Mouse (Mus musculus): ENCODE results near the gene Npc1l1. TPM values are rescaled to one million over a fixed set of nuclear protein-coding genes. Genes with fewer than 3 reads are reported as not detected.

The Npc1l1 gene
- polyA plus RNA-seq, 1 experiment from 2014 or later = 1.5 TPM

- 83% methylated on average over 8 of the region's 8 CpGs for WGBS
Observed at GRCm38 (mm10) chr11:6177781-6178420, 52.0 kb downstream of the Npc1l1 start.

DNA sequence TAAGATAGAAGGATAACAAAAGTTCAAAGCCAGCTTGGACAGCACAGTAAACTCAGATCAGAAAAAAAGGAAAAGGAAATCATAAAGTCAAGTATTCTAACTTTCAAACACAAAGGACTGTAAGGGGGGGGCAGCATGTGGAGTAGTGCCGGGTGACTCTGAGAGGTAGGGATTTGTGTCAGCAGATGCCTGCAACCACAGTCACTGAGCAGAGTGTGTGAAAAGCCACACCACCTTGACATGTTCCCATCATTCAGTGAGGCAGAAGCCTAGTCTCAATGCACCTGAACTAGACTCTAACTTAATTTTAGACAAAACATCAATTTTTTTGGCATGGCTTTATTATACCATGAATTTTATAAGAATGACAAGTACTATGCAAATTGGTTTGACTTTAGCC lies 54.4 kb downstream of the Npc1l1 start:
- ATAC-seq (ENCODE audit: low FRiP score, low TSS enrichment) = no peak
- H3K9me3 ChIP-seq (ENCODE audit: control insufficient read depth, low read length) = no peaks in the 10 kb centered on the region
- no peaks in the 10 kb centered on the region for H3K27me3 ChIP-seq (ENCODE audit: control insufficient read depth, insufficient read depth, low read length)
- H3K27ac ChIP-seq (replicated peaks) = no peak overlapping the region
- TF ChIP-seq CTCF (IDR thresholded peaks at IDR 0.05; ENCODE audit: low read depth) (no peak), EP300 (optimal IDR thresholded peaks at IDR 0.05) (no peak)
- H3K9ac ChIP-seq (ENCODE audit: low read length) = no peak overlapping the region
- WGBS = 46% methylated on average over 1 of the region's 1 CpGs
- no peak overlapping the region for H3K4me2 ChIP-seq (replicated peaks; ENCODE audit: low read depth)
- H3K4me3 ChIP-seq (ENCODE audit: low read depth, low read length) = no peak overlapping the region
- peaks cover 10% of the 10 kb centered on the region for H3K4me1 ChIP-seq (replicated peaks; ENCODE audit: control insufficient read depth, insufficient read depth)
- DNase-seq (ENCODE audit: low spot score) = no peak
- no peaks in the 10 kb centered on the region for H3K36me3 ChIP-seq (ENCODE audit: control insufficient read depth, insufficient read depth, low read length)

More at GRCm38 (mm10) chr11:6177781-6178420, 52.0 kb downstream of the Npc1l1 start:
- TF ChIP-seq CTCF (IDR thresholded peaks at IDR 0.05; ENCODE audit: low read depth) = no peak
- no peak for TF ChIP-seq EP300 (optimal IDR thresholded peaks at IDR 0.05)
- no peaks in the 10 kb centered on the region for H3K27me3 ChIP-seq (ENCODE audit: control insufficient read depth, insufficient read depth, low read length)
- no peak overlapping the region for H3K4me3 ChIP-seq (ENCODE audit: low read depth, low read length)
- no peak for DNase-seq (ENCODE audit: low spot score)
- ATAC-seq (ENCODE audit: low FRiP score, low TSS enrichment) = no peak
- no peak overlapping the region for H3K9ac ChIP-seq (ENCODE audit: low read length)
- no peak overlapping the region for H3K4me2 ChIP-seq (replicated peaks; ENCODE audit: low read depth)
- H3K4me1 ChIP-seq (replicated peaks; ENCODE audit: control insufficient read depth, insufficient read depth) = peaks cover 10% of the 10 kb centered on the region
- no peak overlapping the region for H3K27ac ChIP-seq (replicated peaks)
- no peaks in the 10 kb centered on the region for H3K36me3 ChIP-seq (ENCODE audit: control insufficient read depth, insufficient read depth, low read length)
- no peaks in the 10 kb centered on the region for H3K9me3 ChIP-seq (ENCODE audit: control insufficient read depth, low read length)

DNA sequence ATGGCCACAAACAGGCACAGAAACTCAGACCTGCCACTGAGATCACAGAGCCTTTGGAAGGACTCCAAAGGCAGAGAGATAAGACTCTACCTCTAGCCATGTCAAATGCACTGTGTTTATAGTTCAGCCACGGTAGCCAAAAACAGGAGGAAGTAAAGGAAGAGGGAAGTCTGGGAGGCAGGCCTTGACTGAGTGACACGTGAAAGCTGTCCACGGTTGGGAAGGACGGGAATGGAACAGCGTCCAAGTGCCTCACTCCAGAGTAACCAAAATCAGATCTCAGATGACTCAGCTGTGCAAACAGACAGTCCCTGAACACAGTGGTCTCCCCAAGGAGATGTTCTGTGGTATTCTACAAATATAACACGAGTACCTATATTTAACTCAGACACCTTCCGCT lies 55.2 kb downstream of the Npc1l1 start:
- peak overlapping the region; percentile 8; the same call in 1 of the 2 replicates for H3K4me2 ChIP-seq (replicated peaks; ENCODE audit: low read depth)
- H3K4me1 ChIP-seq (replicated peaks; ENCODE audit: control insufficient read depth, insufficient read depth) = peaks cover 10% of the 10 kb centered on the region
- ATAC-seq (ENCODE audit: low FRiP score, low TSS enrichment) (no peak), DNase-seq (ENCODE audit: low spot score) (no peak)
- 33% methylated on average over 7 of the region's 7 CpGs for WGBS
- no peaks in the 10 kb centered on the region for H3K9me3 ChIP-seq (ENCODE audit: control insufficient read depth, low read length)
- no peaks in the 10 kb centered on the region for H3K27me3 ChIP-seq (ENCODE audit: control insufficient read depth, insufficient read depth, low read length)
- H3K36me3 ChIP-seq (ENCODE audit: control insufficient read depth, insufficient read depth, low read length) = no peaks in the 10 kb centered on the region
- peak overlapping the region; percentile 24; the same call in 1 of the 2 replicates for H3K27ac ChIP-seq (replicated peaks)
- H3K9ac ChIP-seq (ENCODE audit: low read length) = no peak overlapping the region
- H3K4me3 ChIP-seq (ENCODE audit: low read depth, low read length) = no peak overlapping the region
- TF ChIP-seq CTCF (IDR thresholded peaks at IDR 0.05; ENCODE audit: low read depth) (no peak), EP300 (optimal IDR thresholded peaks at IDR 0.05) (no peak)

GRCm38 (mm10) chr11:6169041-6169663 lies 60.8 kb downstream of the Npc1l1 start:
- Histone ChIP-seq H3K27me3 (ENCODE audit: control insufficient read depth, insufficient read depth, low read length) (no peaks in the 10 kb centered on the region), H3K9me3 (ENCODE audit: control insufficient read depth, low read length) (no peaks in the 10 kb centered on the region), H3K4me3 (ENCODE audit: low read depth, low read length) (no peak overlapping the region), H3K36me3 (ENCODE audit: control insufficient read depth, insufficient read depth, low read length) (no peaks in the 10 kb centered on the region), H3K4me2 (replicated peaks; ENCODE audit: low read depth) (no peak overlapping the region), H3K4me1 (replicated peaks; ENCODE audit: control insufficient read depth, insufficient read depth) (no peaks in the 10 kb centered on the region), H3K9ac (ENCODE audit: low read length) (no peak overlapping the region), H3K27ac (replicated peaks) (no peak overlapping the region)
- no peak for DNase-seq (ENCODE audit: low spot score)
- 63% methylated on average over 2 of the region's 2 CpGs for WGBS
- 0 out of 2 replicates have a peak, but pooled peaks have one; percentile 18 for ATAC-seq (ENCODE audit: low FRiP score, low TSS enrichment)
- TF ChIP-seq EP300 (optimal IDR thresholded peaks at IDR 0.05) = no peak
- no peak for TF ChIP-seq CTCF (IDR thresholded peaks at IDR 0.05; ENCODE audit: low read depth)

GRCm38 (mm10) chr11:6166351-6166750 lies 63.6 kb downstream of the Npc1l1 start:
- Histone ChIP-seq H3K4me1 (replicated peaks; ENCODE audit: control insufficient read depth, insufficient read depth) (no peaks in the 10 kb centered on the region), H3K4me2 (replicated peaks; ENCODE audit: low read depth) (no peak overlapping the region), H3K36me3 (ENCODE audit: control insufficient read depth, insufficient read depth, low read length) (no peaks in the 10 kb centered on the region), H3K27me3 (ENCODE audit: control insufficient read depth, insufficient read depth, low read length) (no peaks in the 10 kb centered on the region), H3K4me3 (ENCODE audit: low read depth, low read length) (no peak overlapping the region), H3K9ac (ENCODE audit: low read length) (no peak overlapping the region), H3K9me3 (ENCODE audit: control insufficient read depth, low read length) (no peaks in the 10 kb centered on the region), H3K27ac (replicated peaks) (no peak overlapping the region)
- whole genome bisulfite sequencing = 89% methylated on average over 12 of the region's 12 CpGs
- ATAC-seq (ENCODE audit: low FRiP score, low TSS enrichment) (no peak), DNase-seq (ENCODE audit: low spot score) (no peak)
- TF ChIP-seq CTCF (IDR thresholded peaks at IDR 0.05; ENCODE audit: low read depth) (no peak), EP300 (optimal IDR thresholded peaks at IDR 0.05) (no peak)
